Mouse (Mus musculus) brain, embryonic 14.5 days (tissue): ENCODE measurements at regions not wholly inside any gene's neighbourhood (a gene's known extent, or its start where the extent isn't known, plus 50 kb on each side); places are given as distances from the start of the nearest gene placed in this dataset.

Experiments
- CTCF ChIP-seq: fragments of 200-500 bp; IDR thresholded peaks from 2 replicates; pipeline ENCODE4 v1.5.1; 2012; ENCODE audit warnings: inconsistent platforms, mild to moderate bottlenecking, moderate library complexity, borderline replicate concordance; ENCODE audit not compliant: insufficient read depth, insufficient read length; ENCODE audit errors: extremely low read depth
- POLR2A ChIP-seq: fragments of 200-500 bp; IDR thresholded peaks from 2 replicates; pipeline ENCODE4 v1.6.1; 2012; ENCODE audit warnings: mild to moderate bottlenecking, inconsistent platforms, borderline replicate concordance; ENCODE audit not compliant: poor library complexity, insufficient read depth, insufficient read length, severe bottlenecking; ENCODE audit errors: extremely low read depth

DNA sequence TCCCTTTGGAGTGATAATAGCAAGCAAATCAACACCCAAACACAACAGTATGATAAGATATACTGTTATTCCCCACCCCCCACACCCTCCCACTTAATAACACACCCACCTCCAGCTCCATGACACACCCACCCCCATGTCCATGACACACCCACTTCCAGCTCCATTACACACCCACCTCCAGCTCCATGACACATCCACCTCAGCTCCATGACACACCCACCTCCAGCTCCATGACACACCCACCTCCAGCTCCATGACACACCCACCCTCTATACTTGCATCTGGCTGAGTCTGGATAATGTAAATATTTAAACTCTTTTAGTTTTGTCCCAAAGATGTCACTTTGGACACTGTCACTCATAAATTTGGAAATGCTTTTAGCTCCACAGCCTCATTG lies 129.5 kb downstream of the Cmpk2 start:
- TF ChIP-seq CTCF (no peak), POLR2A (no peak)
